Mouse (Mus musculus): Measurements from ENCODE around the gene Atp6v1g2.

DNA sequence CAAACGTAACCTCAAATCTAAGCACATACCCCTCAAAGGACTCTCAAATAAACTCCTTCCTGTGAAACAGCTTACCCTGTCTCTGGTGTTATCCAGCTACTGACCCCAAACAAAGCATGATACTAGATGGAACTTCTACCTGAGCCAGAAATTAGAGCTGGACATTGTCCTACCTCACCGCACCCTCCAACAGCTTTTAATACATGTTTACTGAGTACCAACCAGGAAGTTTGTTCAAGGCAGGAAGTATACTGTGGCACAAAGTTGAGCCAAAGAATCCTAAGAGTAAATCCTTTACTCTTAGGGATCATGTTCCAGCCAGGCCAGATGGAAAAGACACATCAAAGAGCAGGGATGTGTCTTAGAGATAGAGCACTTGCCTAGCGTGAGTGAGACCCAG lies 22.9 kb upstream of the Atp6v1g2 start:
- no peak for TF ChIP-seq CTCF (conservative IDR thresholded peaks at IDR 0.05; ENCODE audit: insufficient read depth, insufficient read length, low read depth, low read length)
- no peak for TF ChIP-seq POLR2A (IDR thresholded peaks at IDR 0.05; ENCODE audit: low read depth, low read length)

Measured in kidney, adult 2 months (tissue).